Mouse (Mus musculus) MEL (cell line): ENCODE data around the gene Gm9837. TPM values are rescaled to one million over a fixed set of nuclear protein-coding genes. Genes with fewer than 3 reads are reported as not detected.

Source experiments
- DNase-seq: peaks from one replicate; pipeline ENCODE4 v3.0.0; 2011; ENCODE audit warnings: low read depth, low spot score
- H3K27ac ChIP-seq: 2 replicates; pipeline ENCODE4 v1.5.1; 2012; ENCODE audit warnings: low read depth, mild to moderate bottlenecking, control low read depth, low read length, moderate library complexity; ENCODE audit not compliant: control insufficient read depth
- H3K27me3 ChIP-seq, 2 experiments: fragments of 150-350 bp in 1 of 2; sonication (generic) in 1 of 2; 2 replicates each; pipeline ENCODE4 v1.6.1; 2012; ENCODE audit warnings: low read length in 2 of 2, mild to moderate bottlenecking in 2 of 2, improper control_type of control experiment in 1 of 2, moderate library complexity in 1 of 2; ENCODE audit not compliant: insufficient read depth in 2 of 2, control insufficient read depth in 1 of 2
- H3K36me3 ChIP-seq, 2 experiments: 2 replicates each; pipeline ENCODE4 v1.6.1; 2012 to 2014; ENCODE audit warnings: low read length in 2 of 2, improper control_type of control experiment in 1 of 2, inconsistent platforms in 1 of 2, mild to moderate bottlenecking in 1 of 2; ENCODE audit not compliant: insufficient read depth in 2 of 2, control insufficient read depth in 1 of 2
- H3K4me1 ChIP-seq, 2 experiments: fragments of 150-350 bp in 1 of 2; sonication (generic) in 1 of 2; 2 replicates each; pipeline ENCODE4 v1.6.1; 2012; ENCODE audit warnings: low read length in 2 of 2, improper control_type of control experiment in 1 of 2, mild to moderate bottlenecking in 1 of 2; ENCODE audit not compliant: insufficient read depth in 2 of 2, control insufficient read depth in 1 of 2
- H3K4me3 ChIP-seq, 2 experiments: fragments of 150-350 bp in 1 of 2; sonication (generic) in 1 of 2; 2 replicates each; pipeline ENCODE4 v1.5.1; 2012; ENCODE audit warnings: low read depth in 2 of 2, low read length in 2 of 2, mild to moderate bottlenecking in 2 of 2, moderate library complexity in 2 of 2, control low read depth in 1 of 2, improper control_type of control experiment in 1 of 2; ENCODE audit not compliant: control insufficient read depth in 1 of 2, insufficient read depth in 1 of 2
- H3K79me2 ChIP-seq: 2 replicates; pipeline ENCODE4 v1.6.1; 2012; ENCODE audit warnings: mild to moderate bottlenecking, low read length, moderate library complexity; ENCODE audit not compliant: control insufficient read depth, poor library complexity, insufficient read depth
- H3K9ac ChIP-seq: 2 replicates; pipeline ENCODE4 v1.6.1; 2012; ENCODE audit warnings: low read depth, mild to moderate bottlenecking, control low read depth, low read length, moderate library complexity; ENCODE audit not compliant: control insufficient read depth, poor library complexity, severe bottlenecking
- H3K9me3 ChIP-seq: fragments of 150-350 bp; sonication (generic); replicated peaks from 2 replicates; pipeline ENCODE4 v1.6.1; 2012; ENCODE audit warnings: mild to moderate bottlenecking, low read length, improper control_type of control experiment, moderate library complexity; ENCODE audit not compliant: insufficient read depth
- BHLHE40 ChIP-seq: IDR thresholded peaks from 2 replicates; pipeline ENCODE4 v1.6.1; 2012; ENCODE audit warnings: low read depth, mild to moderate bottlenecking, inconsistent platforms, low read length, improper control_type of control experiment, borderline replicate concordance
- CHD2 ChIP-seq: IDR thresholded peaks from 2 replicates; pipeline ENCODE4 v1.6.1; 2011; ENCODE audit warnings: low read length, improper control_type of control experiment
- CTCF ChIP-seq, 3 experiments: IDR thresholded peaks in 2 of 3; conservative IDR thresholded peaks in 1 of 3; 2 replicates each; pipeline ENCODE4 v1.5.1; 2011 to 2012; ENCODE audit warnings: low read length in 3 of 3, low read depth in 2 of 3, mild to moderate bottlenecking in 2 of 3, improper control_type of control experiment in 1 of 3, inconsistent platforms in 1 of 3, mixed read lengths in 1 of 3, moderate library complexity in 1 of 3; ENCODE audit not compliant: control insufficient read depth in 1 of 3, insufficient read depth in 1 of 3, poor library complexity in 1 of 3, severe bottlenecking in 1 of 3
- E2F4 ChIP-seq: IDR thresholded peaks from 2 replicates; pipeline ENCODE4 v1.6.1; 2011; ENCODE audit warnings: low read depth, low read length, improper control_type of control experiment, borderline replicate concordance
- ELF1 ChIP-seq: IDR thresholded peaks from 2 replicates; pipeline ENCODE4 v1.6.1; 2014; ENCODE audit warnings: low read depth, mild to moderate bottlenecking, inconsistent platforms, low read length, improper control_type of control experiment, moderate library complexity
- EP300 ChIP-seq, 2 experiments: IDR thresholded peaks; 2 replicates each; pipeline ENCODE4 v1.6.1; 2011; ENCODE audit warnings: improper control_type of control experiment in 2 of 2, low read length in 2 of 2, low read depth in 1 of 2, mild to moderate bottlenecking in 1 of 2
- GABPA ChIP-seq: IDR thresholded peaks from 2 replicates; pipeline ENCODE4 v1.6.1; 2012; ENCODE audit warnings: low read depth, mild to moderate bottlenecking, inconsistent platforms, low read length, improper control_type of control experiment, moderate library complexity
- GATA1 ChIP-seq: IDR thresholded peaks from 2 replicates; pipeline ENCODE4 v1.6.1; 2011; ENCODE audit warnings: low read depth, low read length, improper control_type of control experiment
- HCFC1 ChIP-seq: IDR thresholded peaks from 2 replicates; pipeline ENCODE4 v1.6.1; 2012; ENCODE audit warnings: low read depth, mild to moderate bottlenecking, inconsistent platforms, low read length, improper control_type of control experiment, moderate library complexity
- JUND ChIP-seq: IDR thresholded peaks from 2 replicates; pipeline ENCODE4 v1.6.1; 2011; ENCODE audit warnings: low read depth, mild to moderate bottlenecking, improper control_type of control experiment, low read length
- KAT2A ChIP-seq: conservative IDR thresholded peaks from 2 replicates; pipeline ENCODE4 v1.6.1; 2012; ENCODE audit warnings: low read depth, low read length, improper control_type of control experiment, inconsistent platforms
- MAFK ChIP-seq: IDR thresholded peaks from 2 replicates; pipeline ENCODE4 v1.6.1; 2011; ENCODE audit warnings: low read depth, mild to moderate bottlenecking, low read length, improper control_type of control experiment, borderline replicate concordance
- MAZ ChIP-seq: IDR thresholded peaks from 2 replicates; pipeline ENCODE4 v1.6.1; 2012; ENCODE audit warnings: low read depth, mild to moderate bottlenecking, inconsistent platforms, low read length, improper control_type of control experiment
- MEF2A ChIP-seq: IDR thresholded peaks from 2 replicates; pipeline ENCODE4 v1.6.1; 2014; ENCODE audit warnings: low read depth, mild to moderate bottlenecking, inconsistent platforms, low read length, improper control_type of control experiment; ENCODE audit not compliant: poor library complexity, insufficient replicate concordance, severe bottlenecking; ENCODE audit errors: extremely low read depth
- MXI1 ChIP-seq: IDR thresholded peaks from 2 replicates; pipeline ENCODE4 v1.6.1; 2011; ENCODE audit warnings: mild to moderate bottlenecking, low read depth, low read length, improper control_type of control experiment
- MYC ChIP-seq: IDR thresholded peaks from 2 replicates; pipeline ENCODE4 v1.6.1; 2011; ENCODE audit warnings: low read depth, mild to moderate bottlenecking, low read length, improper control_type of control experiment, moderate library complexity
- NRF1 ChIP-seq: IDR thresholded peaks from 2 replicates; pipeline ENCODE4 v1.6.1; 2014; ENCODE audit warnings: low read depth, mild to moderate bottlenecking, inconsistent platforms, low read length, improper control_type of control experiment, moderate library complexity; ENCODE audit not compliant: poor library complexity, insufficient read depth, severe bottlenecking
- POLR2A ChIP-seq, 2 experiments: IDR thresholded peaks; 2 replicates each; pipeline ENCODE4 v1.6.1; 2011 to 2012; ENCODE audit warnings: low read length in 2 of 2, mild to moderate bottlenecking in 2 of 2, control low read depth in 1 of 2, improper control_type of control experiment in 1 of 2, low read depth in 1 of 2, moderate library complexity in 1 of 2; ENCODE audit not compliant: control insufficient read depth in 1 of 2, insufficient read depth in 1 of 2, poor library complexity in 1 of 2
- POLR2AphosphoS2 ChIP-seq: IDR thresholded peaks from 2 replicates; pipeline ENCODE4 v1.6.1; 2011; ENCODE audit warnings: low read length, improper control_type of control experiment
- POLR2AphosphoS5 ChIP-seq: IDR thresholded peaks from 2 replicates; pipeline ENCODE4 v1.6.1; 2012; ENCODE audit warnings: low read depth, borderline replicate concordance, mild to moderate bottlenecking, inconsistent platforms, low read length, moderate library complexity, mixed read lengths
- RAD21 ChIP-seq: IDR thresholded peaks from 2 replicates; pipeline ENCODE4 v1.6.1; 2011; ENCODE audit warnings: mild to moderate bottlenecking, low read depth, low read length, improper control_type of control experiment
- RCOR1 ChIP-seq: IDR thresholded peaks from 2 replicates; pipeline ENCODE4 v1.6.1; 2012; ENCODE audit warnings: low read depth, mild to moderate bottlenecking, inconsistent platforms, low read length, improper control_type of control experiment
- SIN3A ChIP-seq: IDR thresholded peaks from 2 replicates; pipeline ENCODE4 v1.6.1; 2012; ENCODE audit warnings: low read length, improper control_type of control experiment, inconsistent platforms
- SMC3 ChIP-seq: IDR thresholded peaks from 2 replicates; pipeline ENCODE4 v1.6.1; 2011; ENCODE audit warnings: low read depth, low read length, improper control_type of control experiment
- TAL1 ChIP-seq: IDR thresholded peaks from 2 replicates; pipeline ENCODE4 v1.6.1; 2012; ENCODE audit warnings: mild to moderate bottlenecking, inconsistent platforms, low read length, moderate library complexity, mixed read lengths
- TBP ChIP-seq: IDR thresholded peaks from 2 replicates; pipeline ENCODE4 v1.8.0; 2011; ENCODE audit warnings: low read depth, low read length, improper control_type of control experiment
- TCF12 ChIP-seq: IDR thresholded peaks from 2 replicates; pipeline ENCODE4 v1.6.1; 2014; ENCODE audit warnings: low read depth, mild to moderate bottlenecking, inconsistent platforms, low read length, improper control_type of control experiment, moderate library complexity
- USF1 ChIP-seq: IDR thresholded peaks from 2 replicates; pipeline ENCODE4 v1.6.1; 2014; ENCODE audit warnings: low read depth, mild to moderate bottlenecking, inconsistent platforms, low read length, improper control_type of control experiment, moderate library complexity
- USF2 ChIP-seq, 2 experiments: IDR thresholded peaks; 2 replicates each; pipeline ENCODE4 v1.6.1; 2011 to 2012; ENCODE audit warnings: improper control_type of control experiment in 2 of 2, low read length in 2 of 2, borderline replicate concordance in 1 of 2, inconsistent platforms in 1 of 2, low read depth in 1 of 2, mild to moderate bottlenecking in 1 of 2; ENCODE audit not compliant: insufficient read depth in 1 of 2
- ZC3H11A ChIP-seq: IDR thresholded peaks from 2 replicates; pipeline ENCODE4 v1.6.1; 2012; ENCODE audit warnings: low read depth, mild to moderate bottlenecking, inconsistent platforms, low read length, improper control_type of control experiment
- ZKSCAN1 ChIP-seq: IDR thresholded peaks from 2 replicates; pipeline ENCODE4 v1.6.1; 2012; ENCODE audit warnings: low read depth, mild to moderate bottlenecking, inconsistent platforms, low read length, improper control_type of control experiment, moderate library complexity
- ZMIZ1 ChIP-seq: IDR thresholded peaks from 2 replicates; pipeline ENCODE4 v1.6.1; 2012; ENCODE audit warnings: low read depth, mild to moderate bottlenecking, inconsistent platforms, low read length, improper control_type of control experiment, moderate library complexity
- ZNF384 ChIP-seq: IDR thresholded peaks from 2 replicates; pipeline ENCODE4 v1.6.1; 2012; ENCODE audit warnings: low read depth, mild to moderate bottlenecking, inconsistent platforms, low read length, improper control_type of control experiment
- polyA plus RNA-seq, 2 experiments: library from polyadenylated mRNA; stranded (reverse) in 1 of 2; unstranded in 1 of 2; fragments of >175 nt in 1 of 2; fragments of >200 nt in 1 of 2; gene quantifications; 2 replicates each; pipeline versions ENCODE4 v1.2.1 to v1.2.4; 2012; ENCODE audit warnings: low replicate concordance in 2 of 2, low read depth in 1 of 2; ENCODE audit not compliant: insufficient read length in 2 of 2, insufficient read depth in 1 of 2, missing spikeins in 1 of 2
- total RNA-seq: library from RNA; depleted of rRNA; stranded (reverse); fragments of 300-350 nt; gene quantifications from 2 replicates; pipeline ENCODE4 v1.2.3, GENCODE M21; 2012; rRNA removed

Gm9837 gene
- total RNA-seq (not detected in 2 replicates), polyA plus RNA-seq (not detected)

- peaks cover 0 to 2% of the 10 kb centered on the region in 2 experiments; a peak in 2 of 4 replicates for H3K27me3 ChIP-seq
- peaks cover 0 to 8% of the 10 kb centered on the region in 2 experiments; a peak in 1 of 4 replicates for H3K36me3 ChIP-seq
- no peaks in the 10 kb centered on the region for H3K9me3 ChIP-seq
- H3K9ac ChIP-seq: 0 out of 2 replicates have a peak within 1 kb of the TSS, but pooled peaks have one; percentile 18
- DNase-seq: peak; percentile 95
- no peak within 1 kb of the TSS for H3K27ac ChIP-seq
- TF ChIP-seq MXI1: peak; percentile 63
- 0 out of 2 replicates have a peak, but pooled peaks have one; percentile 9 for TF ChIP-seq RCOR1
- TF ChIP-seq NRF1: no peak
- peak; percentile 53; the same call in 1 of the 2 replicates for TF ChIP-seq GATA1
- no peak for TF ChIP-seq POLR2AphosphoS2
- TF ChIP-seq POLR2A (IDR thresholded peaks at IDR 0.05; ENCODE audit: control insufficient read depth in 1 of 2, insufficient read depth in 1 of 2, low read depth in 1 of 2, low read length in 2 of 2, poor library complexity in 1 of 2): no peak
- no peak for TF ChIP-seq CHD2
- no peak for TF ChIP-seq E2F4
- 0 out of 2 replicates have a peak, but pooled peaks have one; percentile 52 for TF ChIP-seq MAZ
- 0 out of 2 replicates have a peak, but pooled peaks have one; percentile 40 for TF ChIP-seq MYC
- no peak for TF ChIP-seq KAT2A
- no peak; the same call in none of the 2 replicates for TF ChIP-seq RAD21
- no peak for TF ChIP-seq ZMIZ1
- TF ChIP-seq GABPA: no peak
- TF ChIP-seq CTCF (IDR thresholded peaks at IDR 0.05 in 2 of 3, conservative IDR thresholded peaks at IDR 0.05 in 1 of 3; ENCODE audit: control insufficient read depth in 1 of 3, insufficient read depth in 1 of 3, low read depth in 2 of 3, low read length in 3 of 3, poor library complexity in 1 of 3, severe bottlenecking in 1 of 3): peak; percentile 92 to 99 (median 99)
- TF ChIP-seq EP300 (IDR thresholded peaks at IDR 0.05; ENCODE audit: low read depth in 1 of 2, low read length in 2 of 2): peak in 1 of 2 experiments; percentile 28; a peak in 1 of 4 replicates
- TF ChIP-seq USF1: no peak
- no peak for TF ChIP-seq TAL1
- TF ChIP-seq ZKSCAN1: no peak
- TF ChIP-seq ZC3H11A: peak; percentile 99
- 0 out of 2 replicates have a peak, but pooled peaks have one; percentile 7 for TF ChIP-seq ELF1
- TF ChIP-seq POLR2AphosphoS5: no peak
- TF ChIP-seq TCF12: no peak
- peak; percentile 28; the same call in 1 of the 2 replicates for TF ChIP-seq BHLHE40
- TF ChIP-seq SMC3: peak; percentile 99
- TF ChIP-seq MEF2A: no peak
- TF ChIP-seq SIN3A: peak; percentile 72
- TF ChIP-seq USF2 (IDR thresholded peaks at IDR 0.05; ENCODE audit: borderline replicate concordance in 1 of 2, insufficient read depth in 1 of 2, low read depth in 1 of 2, low read length in 2 of 2): no peak
- TF ChIP-seq MAFK: no peak
- no peak for TF ChIP-seq HCFC1
- peak; percentile 29; the same call in 1 of the 2 replicates for TF ChIP-seq ZNF384
- no peak for TF ChIP-seq JUND
- no peak for TF ChIP-seq TBP
- H3K4me3 ChIP-seq: peak within 1 kb of the TSS; percentile 36 to 42; a peak in 3 of 4 replicates
- H3K79me2 ChIP-seq: no peaks in the 10 kb centered on the region
- H3K4me1 ChIP-seq: peaks cover 2 to 11% of the 10 kb centered on the region in 2 experiments; a peak in 3 of 4 replicates
Measured at GRCm38 (mm10) chr11:53469968-53470695, at the start of gene Gm9837. Gene Gm9837 (minus strand): TSS chr11:53470479.
